ENCODE assay signal across 12 mouse cellular contexts in the genomic region with DNA sequence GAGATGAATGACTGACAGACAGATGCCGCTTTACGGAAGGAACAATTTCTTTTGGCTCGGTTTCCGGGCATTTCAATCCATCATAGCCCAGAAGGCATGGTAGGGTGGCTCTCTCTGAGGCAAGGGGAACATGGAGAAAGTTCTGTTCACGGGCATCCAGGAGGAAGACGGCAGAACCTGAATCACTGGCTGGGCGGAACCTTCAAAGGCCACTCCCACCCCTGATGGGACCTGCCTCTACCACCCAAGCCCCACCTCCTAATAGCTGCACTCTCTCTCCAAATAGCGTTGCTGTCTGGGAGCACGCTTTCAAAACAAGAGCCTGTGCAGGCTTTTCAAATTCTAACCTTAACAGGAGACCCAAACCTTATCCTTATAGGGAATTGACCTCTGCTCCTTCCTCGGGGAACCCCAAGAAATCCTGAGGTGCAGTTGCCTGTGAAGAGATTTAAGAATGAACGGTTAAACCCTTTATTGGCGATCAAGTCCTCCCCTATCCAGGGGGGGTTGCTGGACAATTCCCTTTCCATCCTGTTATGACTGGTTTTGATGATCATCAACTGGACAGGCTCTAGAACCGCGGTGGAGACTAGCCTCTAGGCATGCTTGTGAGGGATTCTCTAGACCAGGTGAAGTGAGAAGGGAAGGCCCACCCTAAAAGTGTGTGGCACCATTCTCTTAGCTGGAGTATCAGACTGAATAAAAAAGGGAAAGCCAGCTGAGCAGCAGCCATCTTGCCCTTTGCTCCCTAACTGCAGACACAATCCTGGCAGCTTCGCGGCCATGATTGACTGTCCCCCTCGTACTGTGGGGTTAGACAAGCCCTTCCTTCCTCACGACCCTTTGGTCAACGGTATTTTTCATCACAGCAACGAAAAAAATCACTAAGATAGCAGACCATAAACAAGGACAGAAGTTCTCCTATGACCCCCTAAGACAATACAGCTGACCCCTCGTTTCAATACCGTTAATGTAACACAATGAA.
DNase-seq lines count a peak whose midpoint lies in the region; ATAC-seq and TF ChIP-seq lines count a peak whose summit lies in the region.
"Had no signal": no experiment of that assay in that cellular context is flagged by ENCODE, and none has a peak within 500 bp of the region (broad histone marks: within the 10 kb centered on the region; RNA-seq: fewer than 3 reads in every experiment).

No protein-coding gene starts in this region.

- no peaks in the 10 kb centered on the region for H3K27me3 ChIP-seq in forebrain, embryonic 14.5 days (replicated peaks; ENCODE audit: control insufficient read depth, insufficient read depth, low read length)
- H3K27me3 ChIP-seq in forebrain, embryonic 11.5 days (ENCODE audit: control insufficient read depth, insufficient read depth, low read length), result no peaks in the 10 kb centered on the region
- H3K27me3 ChIP-seq in limb, embryonic 12.5 days, result no peaks in the 10 kb centered on the region
- H3K27me3 ChIP-seq in limb, embryonic 10.5 days (ENCODE audit: low read depth, poor library complexity, severe bottlenecking), result no peaks in the 10 kb centered on the region
- H3K27me3 ChIP-seq in E14TG2a.4 (ENCODE audit: insufficient read depth, low read length), result peaks cover 7% of the 10 kb centered on the region; the same call in 1 of the 2 replicates
- no peaks in the 10 kb centered on the region for H3K27me3 ChIP-seq in embryonic facial prominence, embryonic 13.5 days
- H3K27me3 ChIP-seq in midbrain, embryonic 16.5 days (ENCODE audit: control insufficient read depth, insufficient read depth, low read depth, low read length), result no peaks in the 10 kb centered on the region
- H3K27me3 ChIP-seq: heart, embryonic 13.5 days; midbrain, embryonic 15.5 days; stomach, embryonic 15.5 days had no signal

- no peak overlapping the region for H3K4me2 ChIP-seq in forebrain, embryonic 14.5 days (ENCODE audit: low read length)
- no peak overlapping the region for H3K4me2 ChIP-seq in forebrain, embryonic 11.5 days (ENCODE audit: low read depth, low read length, severe bottlenecking)
- peak overlapping the region; percentile 15; the same call in 1 of the 2 replicates for H3K4me2 ChIP-seq in limb, embryonic 12.5 days
- H3K4me2 ChIP-seq in embryonic facial prominence, embryonic 13.5 days, result peak overlapping the region; percentile 0
- no peak overlapping the region for H3K4me2 ChIP-seq in midbrain, embryonic 16.5 days (ENCODE audit: low read length)
- H3K4me2 ChIP-seq: midbrain, embryonic 15.5 days; stomach, embryonic 15.5 days had no signal

- no peak overlapping the region; the same call in 1 of the 2 replicates for H3K27ac ChIP-seq in forebrain, embryonic 14.5 days (ENCODE audit: low read depth, low read length)
- H3K27ac ChIP-seq in forebrain, embryonic 11.5 days (ENCODE audit: low read depth, low read length), result no peak overlapping the region
- H3K27ac ChIP-seq in limb, embryonic 12.5 days, result peak overlapping the region; percentile 74
- H3K27ac ChIP-seq in limb, embryonic 10.5 days, result no peak overlapping the region
- peak overlapping the region; percentile 93 for H3K27ac ChIP-seq in embryonic facial prominence, embryonic 13.5 days
- no peak overlapping the region for H3K27ac ChIP-seq in midbrain, embryonic 16.5 days (ENCODE audit: low read length)
- H3K27ac ChIP-seq: heart, embryonic 13.5 days; midbrain, embryonic 15.5 days; stomach, embryonic 15.5 days had no signal

- no peak overlapping the region for H3K4me3 ChIP-seq in forebrain, embryonic 14.5 days (ENCODE audit: low read depth, low read length)
- H3K4me3 ChIP-seq in forebrain, embryonic 11.5 days (ENCODE audit: low read depth, low read length), result no peak overlapping the region
- H3K4me3 ChIP-seq in limb, embryonic 12.5 days (replicated peaks), result no peak overlapping the region
- H3K4me3 ChIP-seq in limb, embryonic 10.5 days, result no peak overlapping the region
- H3K4me3 ChIP-seq in E14TG2a.4 (replicated peaks; ENCODE audit: low read length), result peak overlapping the region; percentile 32; the same call in 1 of the 2 replicates
- no peak overlapping the region for H3K4me3 ChIP-seq in embryonic facial prominence, embryonic 13.5 days
- H3K4me3 ChIP-seq in midbrain, embryonic 16.5 days (ENCODE audit: low read depth, low read length), result no peak overlapping the region
- H3K4me3 ChIP-seq: heart, embryonic 13.5 days; midbrain, embryonic 15.5 days; stomach, embryonic 15.5 days had no signal

- ATAC-seq in forebrain, embryonic 14.5 days, result peak; percentile 35
- no peak for ATAC-seq in forebrain, embryonic 11.5 days (replicated peaks; ENCODE audit: low FRiP score)
- ATAC-seq in limb, embryonic 12.5 days (ENCODE audit: insufficient number of reproducible peaks, insufficient read depth, low FRiP score, low TSS enrichment, low read depth), result no peak
- ATAC-seq in embryonic facial prominence, embryonic 13.5 days (ENCODE audit: insufficient number of reproducible peaks, insufficient read depth, low FRiP score, low TSS enrichment, low read depth), result no peak
- no peak for ATAC-seq in midbrain, embryonic 16.5 days
- ATAC-seq: midbrain, embryonic 15.5 days had no signal

- H3K4me1 ChIP-seq in forebrain, embryonic 14.5 days (ENCODE audit: control insufficient read depth, insufficient read depth, low read length), result peaks cover 13% of the 10 kb centered on the region; the same call in 1 of the 2 replicates
- H3K4me1 ChIP-seq in forebrain, embryonic 11.5 days (replicated peaks; ENCODE audit: control insufficient read depth, insufficient read depth, low read length), result no peaks in the 10 kb centered on the region
- peaks cover 29% of the 10 kb centered on the region for H3K4me1 ChIP-seq in limb, embryonic 12.5 days (replicated peaks)
- H3K4me1 ChIP-seq in limb, embryonic 10.5 days, result no peaks in the 10 kb centered on the region
- H3K4me1 ChIP-seq in E14TG2a.4 (replicated peaks; ENCODE audit: low read depth, low read length), result peaks cover 12% of the 10 kb centered on the region
- H3K4me1 ChIP-seq in embryonic facial prominence, embryonic 13.5 days, result peaks cover 46% of the 10 kb centered on the region
- H3K4me1 ChIP-seq in midbrain, embryonic 16.5 days (ENCODE audit: control insufficient read depth, insufficient read depth, low read length), result peaks cover 2% of the 10 kb centered on the region; the same call in 1 of the 2 replicates
- H3K4me1 ChIP-seq: stomach, embryonic 15.5 days had no signal

- no peaks in the 10 kb centered on the region for H3K9me3 ChIP-seq in forebrain, embryonic 14.5 days (replicated peaks; ENCODE audit: control insufficient read depth, low read length)
- H3K9me3 ChIP-seq in forebrain, embryonic 11.5 days (ENCODE audit: control insufficient read depth, low read length), result no peaks in the 10 kb centered on the region
- no peaks in the 10 kb centered on the region for H3K9me3 ChIP-seq in limb, embryonic 12.5 days
- H3K9me3 ChIP-seq in limb, embryonic 10.5 days (replicated peaks), result no peaks in the 10 kb centered on the region
- no peaks in the 10 kb centered on the region for H3K9me3 ChIP-seq in E14TG2a.4 (ENCODE audit: low read length)
- H3K9me3 ChIP-seq in embryonic facial prominence, embryonic 13.5 days, result no peaks in the 10 kb centered on the region
- H3K9me3 ChIP-seq in midbrain, embryonic 16.5 days (replicated peaks; ENCODE audit: control insufficient read depth, low read length, poor library complexity, severe bottlenecking), result no peaks in the 10 kb centered on the region
- H3K9me3 ChIP-seq: heart, embryonic 13.5 days; midbrain, embryonic 15.5 days; stomach, embryonic 15.5 days had no signal

- H3K36me3 ChIP-seq in forebrain, embryonic 14.5 days (ENCODE audit: control insufficient read depth, insufficient read depth, low read length), result no peaks in the 10 kb centered on the region
- H3K36me3 ChIP-seq in forebrain, embryonic 11.5 days (ENCODE audit: control insufficient read depth, insufficient read depth, low read length), result no peaks in the 10 kb centered on the region
- H3K36me3 ChIP-seq in limb, embryonic 12.5 days, result no peaks in the 10 kb centered on the region
- no peaks in the 10 kb centered on the region for H3K36me3 ChIP-seq in limb, embryonic 10.5 days
- no peaks in the 10 kb centered on the region for H3K36me3 ChIP-seq in E14TG2a.4 (ENCODE audit: insufficient read depth, low read length)
- no peaks in the 10 kb centered on the region for H3K36me3 ChIP-seq in embryonic facial prominence, embryonic 13.5 days
- H3K36me3 ChIP-seq in midbrain, embryonic 16.5 days (ENCODE audit: control insufficient read depth, insufficient read depth, low read length), result no peaks in the 10 kb centered on the region
- H3K36me3 ChIP-seq: heart, embryonic 13.5 days; midbrain, embryonic 15.5 days; stomach, embryonic 15.5 days had no signal

- DNase-seq in forebrain, embryonic 14.5 days (ENCODE audit: low spot score), result no peak
- DNase-seq in forebrain, embryonic 11.5 days (ENCODE audit: low spot score), result no peak
- DNase-seq in limb, embryonic 10.5 days (ENCODE audit: low spot score), result no peak
- DNase-seq in adrenal gland, postnatal 25 days, result no peak
- DNase-seq: thymus, postnatal 25 days had no signal

- 74% methylated on average over 22 of the region's 22 CpGs for WGBS in forebrain, embryonic 14.5 days
- 89% methylated on average over 22 of the region's 22 CpGs for WGBS in forebrain, embryonic 11.5 days
- 81% methylated on average over 22 of the region's 22 CpGs for WGBS in limb, embryonic 12.5 days
- WGBS in limb, embryonic 10.5 days, result 90% methylated on average over 22 of the region's 22 CpGs
- 74% methylated on average over 22 of the region's 22 CpGs for WGBS in embryonic facial prominence, embryonic 13.5 days
- WGBS in midbrain, embryonic 16.5 days, result 85% methylated on average over 22 of the region's 22 CpGs

- H3K9ac ChIP-seq in forebrain, embryonic 14.5 days (ENCODE audit: low read length), result no peak overlapping the region
- H3K9ac ChIP-seq in forebrain, embryonic 11.5 days (ENCODE audit: low read length), result no peak overlapping the region
- H3K9ac ChIP-seq in limb, embryonic 12.5 days (replicated peaks), result no peak overlapping the region
- H3K9ac ChIP-seq in embryonic facial prominence, embryonic 13.5 days, result no peak overlapping the region
- no peak overlapping the region for H3K9ac ChIP-seq in midbrain, embryonic 16.5 days (ENCODE audit: low read depth, low read length)
- H3K9ac ChIP-seq: heart, embryonic 13.5 days; midbrain, embryonic 15.5 days; stomach, embryonic 15.5 days had no signal

- no peak for TF ChIP-seq CTCF in E14TG2a.4 (conservative IDR thresholded peaks at IDR 0.05; ENCODE audit: low read length)

Comparison
In these comparisons a context has a peak if more than half of its experiments do, and no peak if none do; other contexts are left out.
1. H3K27ac ChIP-seq: peak in limb, embryonic 12.5 days (single experiment) and embryonic facial prominence, embryonic 13.5 days (single experiment); none in forebrain, embryonic 14.5 days (single experiment), forebrain, embryonic 11.5 days (single experiment), limb, embryonic 10.5 days (single experiment) and midbrain, embryonic 16.5 days (single experiment).
2. H3K4me2 ChIP-seq: peak in limb, embryonic 12.5 days (single experiment) and embryonic facial prominence, embryonic 13.5 days (single experiment); none in forebrain, embryonic 14.5 days (single experiment), forebrain, embryonic 11.5 days (single experiment) and midbrain, embryonic 16.5 days (single experiment).